Mouse (Mus musculus): ENCODE measurements at regions not wholly inside any gene's neighbourhood (a gene's known extent, or its start where the extent isn't known, plus 50 kb on each side); places are given as distances from the start of the nearest gene placed in this dataset.
A peak's percentile ranks its signal among the peaks of the same experiment; 100 is the strongest.

GRCm38 (mm10) chr13:44415971-44416370, 313.3 kb upstream of the Jarid2 start:
- intact Hi-C loops (cut with DNase I) = no loop called here
- DNase-seq = no peak

GRCm38 (mm10) chr13:44416986-44417385, 312.3 kb upstream of the Jarid2 start:
- DNase-seq = no peak
- intact Hi-C loops (cut with DNase I) = no loop called here

DNA sequence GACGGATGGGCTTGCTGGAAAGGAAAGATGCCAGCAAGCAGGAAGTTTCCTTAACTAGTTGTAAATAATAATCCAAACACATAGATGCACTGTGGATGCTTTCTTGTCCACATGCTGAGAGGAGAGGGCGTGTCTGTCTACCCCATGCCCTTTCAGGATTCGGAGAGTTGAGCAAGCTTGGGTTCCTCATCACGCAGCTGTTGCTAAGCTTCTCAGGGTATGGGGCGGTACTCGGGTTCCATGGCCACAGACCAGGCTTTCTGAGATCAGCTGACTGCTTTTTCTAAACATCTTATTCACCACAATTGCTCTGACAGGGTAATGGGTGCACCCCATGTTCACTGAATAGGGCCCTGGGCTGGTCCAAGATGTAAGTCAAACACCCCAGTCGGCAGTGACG, 310.2 kb upstream of the Jarid2 start:
- no peak for DNase-seq
- intact Hi-C loops (cut with DNase I) = no loop called here

GRCm38 (mm10) chr13:44419472-44420226, 309.6 kb upstream of the Jarid2 start:
- DNase-seq = no peak
- intact Hi-C loops (cut with DNase I) = no loop called here

DNA sequence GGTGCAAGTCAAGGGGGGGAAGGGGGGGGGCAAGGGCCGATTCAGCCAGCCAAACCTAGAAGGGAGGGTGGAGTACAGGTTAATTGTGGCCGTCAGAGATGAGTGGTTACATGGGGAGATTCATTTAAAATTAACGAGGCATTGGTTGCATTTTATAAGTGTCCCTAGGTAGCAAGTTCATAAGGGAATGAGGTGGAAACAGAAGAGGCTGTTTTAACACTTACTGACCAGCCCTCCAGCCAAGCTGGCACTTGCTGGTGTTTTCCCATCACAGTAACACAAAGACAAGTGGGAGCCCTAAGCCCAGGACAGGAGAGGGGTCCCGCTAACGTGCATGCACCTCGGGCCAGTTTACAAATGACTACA, 309.1 kb upstream of the Jarid2 start:
- DNase-seq = no peak
- intact Hi-C loops (cut with DNase I) = no loop called here

DNA sequence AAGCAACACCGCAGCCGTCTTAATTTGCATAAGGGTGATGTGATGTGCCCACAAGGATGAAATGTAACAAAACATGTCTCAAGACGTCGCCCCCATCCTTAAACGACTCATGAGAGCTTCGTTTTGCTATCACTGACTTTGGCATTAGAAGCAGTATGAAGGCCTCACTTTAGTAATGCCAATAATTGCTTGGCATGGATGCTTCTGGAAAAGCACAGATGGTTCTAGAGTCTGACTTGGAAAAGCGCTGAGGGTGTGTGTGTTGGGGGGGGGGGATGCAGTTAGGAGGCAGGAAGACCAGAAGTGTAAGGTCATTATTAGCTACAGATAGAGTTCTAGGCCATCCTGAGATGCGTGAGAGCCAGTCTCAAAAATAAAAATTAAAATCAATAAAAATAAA, 308.3 kb upstream of the Jarid2 start:
- no peak for DNase-seq
- intact Hi-C loops (cut with DNase I) = no loop called here

DNA sequence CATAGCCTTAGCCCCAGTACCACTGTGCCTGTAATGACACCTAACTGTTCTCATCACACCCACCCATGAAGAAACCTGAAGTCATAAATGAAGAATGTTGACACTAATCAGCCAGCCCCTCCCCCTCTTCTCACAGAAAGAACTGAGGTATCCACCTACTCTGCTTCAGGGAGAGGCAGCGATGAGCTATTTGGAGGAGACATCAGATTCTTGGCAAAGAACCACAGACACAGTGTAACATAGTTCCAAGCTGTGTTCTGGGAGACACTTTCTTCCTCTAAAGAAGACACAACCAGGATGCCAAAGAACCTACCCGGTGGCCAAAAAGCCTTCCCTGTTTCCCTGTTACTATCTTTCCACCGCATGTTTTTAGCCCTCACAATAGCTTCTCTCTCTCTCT, 307.8 kb upstream of the Jarid2 start:
- DNase-seq = no peak
- intact Hi-C loops (cut with DNase I) = no loop called here

DNA sequence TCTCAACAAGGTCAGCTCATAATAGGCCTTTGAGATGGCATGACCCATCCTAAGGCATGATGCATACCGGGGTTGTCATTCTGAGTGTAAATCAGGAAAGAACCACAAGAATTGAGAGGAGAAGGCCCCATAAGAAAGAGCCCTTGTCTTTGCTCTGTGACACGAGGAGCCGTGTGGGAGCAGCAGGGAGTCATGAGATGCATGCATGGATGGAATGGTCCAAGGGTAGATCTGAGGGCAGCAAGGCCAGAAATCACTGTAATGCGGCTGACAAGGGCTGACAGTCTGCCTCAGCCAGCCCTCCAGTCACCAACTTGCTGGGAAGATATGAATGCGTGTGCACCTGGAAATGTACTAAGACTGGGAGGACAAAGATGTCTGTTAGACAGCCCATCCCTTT, 307.4 kb upstream of the Jarid2 start:
- peak; percentile 18 for DNase-seq
- intact Hi-C loops (cut with DNase I) = no loop called here

- no peak for DNase-seq
- intact Hi-C loops (cut with DNase I) = no loop called here
Measured at GRCm38 (mm10) chr13:44430492-44430891, 298.8 kb upstream of the Jarid2 start.

GRCm38 (mm10) chr13:44437709-44438108, 291.6 kb upstream of the Jarid2 start:
- no peak for DNase-seq
- intact Hi-C loops (cut with DNase I) = no loop called here

DNA sequence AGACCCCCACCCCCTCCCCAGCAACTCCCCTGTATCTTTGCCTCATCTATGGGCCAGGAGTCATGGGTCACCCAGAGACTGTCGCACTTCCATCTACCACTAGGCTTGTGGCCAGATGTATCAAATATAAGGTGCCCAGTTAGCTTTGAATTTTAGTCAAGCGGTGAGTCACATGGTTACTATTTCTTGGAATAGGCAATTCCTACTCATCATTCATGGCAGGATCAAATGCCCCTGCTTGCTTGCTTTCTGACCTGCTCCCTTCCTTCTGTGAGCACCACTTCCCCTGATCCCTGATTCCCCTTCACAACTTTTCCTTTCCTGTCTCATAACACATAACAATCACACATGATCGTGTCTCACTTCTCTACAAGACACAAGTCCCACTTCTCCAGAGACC, 288.2 kb upstream of the Jarid2 start:
- intact Hi-C loops (cut with DNase I) = no loop called here
- no peak for DNase-seq

- intact Hi-C loops (cut with DNase I) = no loop called here
Measured at GRCm38 (mm10) chr13:44449216-44449830, 280.0 kb upstream of the Jarid2 start.

DNA sequence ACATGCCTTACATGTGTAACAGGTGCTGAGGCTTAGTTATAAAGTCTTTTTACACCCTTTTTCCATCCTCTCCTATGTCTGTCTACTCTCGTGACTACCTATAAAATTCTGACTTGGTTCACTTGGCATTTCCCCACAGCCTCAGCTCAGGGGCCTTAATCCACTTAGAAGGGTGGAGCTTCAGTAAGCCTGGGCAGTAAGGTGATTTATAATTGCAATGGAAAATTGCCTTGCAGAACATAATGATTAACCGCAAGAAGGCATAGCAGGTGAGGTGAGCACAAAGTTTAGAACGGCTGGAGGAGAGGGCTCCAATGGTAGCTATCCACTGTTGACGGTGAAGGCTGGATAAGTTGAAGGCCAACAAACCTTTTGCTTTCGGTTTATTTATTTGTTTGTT, 278.1 kb upstream of the Jarid2 start:
- DNase-seq = no peak
- intact Hi-C loops (cut with DNase I) = no loop called here

More at GRCm38 (mm10) chr13:44449216-44449830, 280.0 kb upstream of the Jarid2 start:
- no peak for DNase-seq

DNA sequence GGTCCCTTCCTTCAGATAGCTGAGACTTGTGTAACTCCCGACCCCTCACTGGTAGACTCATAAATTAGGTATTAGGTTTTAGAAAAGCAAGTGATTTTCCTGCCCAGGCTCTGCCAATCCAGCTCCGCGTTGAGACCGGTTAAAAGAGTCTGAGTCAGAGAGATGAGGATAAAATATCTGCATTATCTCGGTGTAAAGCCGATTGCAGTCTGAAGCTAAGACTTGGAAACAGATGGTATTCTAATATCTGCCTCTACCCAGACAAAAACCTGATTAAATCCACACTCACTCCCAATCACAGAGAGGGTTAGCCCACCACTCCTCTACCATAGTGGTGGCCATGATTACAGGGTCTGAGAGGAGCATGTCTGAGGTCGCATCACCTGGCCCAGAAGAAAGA, 276.1 kb upstream of the Jarid2 start:
- no peak for DNase-seq
- intact Hi-C loops (cut with DNase I) = no loop called here

DNA sequence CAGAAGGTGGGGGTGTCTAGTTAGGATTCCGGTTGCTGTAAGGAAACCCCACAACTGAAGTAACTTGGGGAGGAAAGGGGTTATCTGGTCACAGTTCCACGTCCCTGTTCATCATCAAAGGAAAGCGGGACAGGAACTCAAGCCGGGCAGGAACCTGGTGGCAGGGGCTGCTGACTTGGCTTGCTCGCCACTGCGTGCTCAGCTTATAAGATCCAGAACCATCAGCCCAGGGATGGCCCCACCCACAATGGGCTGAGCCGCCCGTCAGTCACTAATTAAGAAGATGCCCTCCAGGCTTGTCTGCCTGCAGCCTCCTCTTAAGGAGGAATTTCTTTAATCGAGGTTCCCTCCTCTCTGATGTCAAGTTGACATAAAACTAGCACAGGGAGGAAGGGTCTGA, 275.1 kb upstream of the Jarid2 start:
- DNase-seq = no peak
- intact Hi-C loops (cut with DNase I) = no loop called here

DNA sequence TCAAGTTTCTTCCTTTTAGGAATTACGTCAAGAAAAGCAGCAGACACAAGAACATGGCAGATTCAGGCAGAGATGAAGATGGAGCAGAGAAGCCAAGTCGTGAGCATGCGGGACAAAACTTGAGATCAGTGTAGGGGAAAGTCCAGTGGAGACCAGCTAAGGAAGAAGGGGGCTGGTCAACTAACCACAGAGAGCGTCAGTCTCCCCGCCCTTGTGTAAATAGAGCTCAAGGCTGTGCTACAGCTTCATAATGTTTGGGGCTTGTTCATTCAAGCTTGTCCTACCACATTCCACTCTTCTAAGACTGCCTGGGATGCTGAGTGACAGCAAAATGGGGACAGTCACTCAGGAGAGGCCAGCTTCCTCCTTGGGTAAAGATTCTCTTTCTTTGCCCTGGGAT, 274.1 kb upstream of the Jarid2 start:
- no peak for DNase-seq
- intact Hi-C loops (cut with DNase I) = no loop called here

DNA sequence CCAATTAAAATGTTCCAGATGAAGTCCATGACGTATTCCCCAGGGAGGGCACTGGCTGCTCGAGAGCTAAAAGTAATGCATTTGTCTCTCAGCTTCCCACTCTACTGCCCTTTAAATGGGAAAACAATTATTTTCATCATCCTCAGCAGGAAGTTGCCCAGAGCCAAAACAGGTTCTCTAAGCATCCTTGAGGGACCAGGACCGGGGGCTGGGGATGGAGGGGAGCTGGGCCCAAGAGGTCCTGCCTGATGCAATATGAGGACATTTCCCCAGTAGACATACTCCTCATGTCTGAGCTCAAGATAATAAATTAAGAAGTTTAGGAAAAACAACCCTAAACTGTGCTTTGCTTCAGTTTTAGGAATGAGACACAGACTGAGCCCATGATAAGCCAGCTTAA, 270.5 kb upstream of the Jarid2 start:
- DNase-seq = no peak
- intact Hi-C loops (cut with DNase I) = no loop called here

DNA sequence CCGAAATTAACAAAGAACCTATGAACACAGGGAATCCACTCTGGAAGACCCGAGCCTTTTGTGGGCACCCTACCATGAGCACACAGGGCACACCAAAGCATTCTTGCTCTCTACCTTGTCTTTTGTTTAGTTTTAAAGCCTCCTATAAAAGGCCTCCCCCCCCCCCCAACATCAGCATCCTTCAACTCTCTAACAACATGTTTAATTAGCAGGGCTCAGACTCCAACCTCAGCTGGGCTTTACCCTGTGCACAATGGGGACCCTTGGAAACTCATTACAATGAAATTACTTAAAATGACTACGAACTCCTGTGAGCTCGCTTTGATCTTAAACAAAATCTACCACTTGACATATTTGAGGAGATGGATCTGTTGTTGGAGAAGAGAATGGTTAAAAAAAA, 270.1 kb upstream of the Jarid2 start:
- DNase-seq = no peak
- intact Hi-C loops (cut with DNase I) = no loop called here

GRCm38 (mm10) chr13:44463675-44464074, 265.6 kb upstream of the Jarid2 start:
- no peak for DNase-seq
- intact Hi-C loops (cut with DNase I) = no loop called here

- DNase-seq = peak; percentile 61
- intact Hi-C loops (cut with DNase I) = no loop called here
Measured at GRCm38 (mm10) chr13:44465567-44465966, 263.7 kb upstream of the Jarid2 start.

GRCm38 (mm10) chr13:44468963-44469674, 260.2 kb upstream of the Jarid2 start:
- intact Hi-C loops (cut with DNase I) = no loop called here
- DNase-seq = no peak

DNA sequence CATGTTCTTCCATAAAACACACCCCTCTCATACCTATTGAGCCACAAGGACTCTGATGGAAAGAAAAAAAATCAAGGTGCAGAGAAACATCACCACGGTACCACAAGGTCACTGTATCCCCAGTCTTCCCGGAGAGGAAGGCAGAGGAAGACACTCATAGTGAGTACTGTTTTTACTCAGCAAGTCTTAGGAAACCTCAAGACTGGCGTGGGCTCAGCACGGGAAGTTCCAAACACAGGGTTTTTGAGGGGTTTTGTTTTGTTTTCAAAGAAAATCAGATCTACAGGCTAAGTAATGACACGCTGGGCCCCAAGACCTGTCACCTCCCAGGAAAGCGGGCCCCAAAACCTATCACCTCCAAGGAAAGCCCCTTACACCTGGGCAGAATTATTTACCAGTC, 259.6 kb upstream of the Jarid2 start:
- DNase-seq = no peak
- intact Hi-C loops (cut with DNase I) = no loop called here

Data from left cerebral cortex, postnatal 4 days (tissue).